Mouse (Mus musculus) myocyte (in vitro differentiated cells): ENCODE measurements around the gene Cela3b. TPM values are rescaled to one million over a fixed set of nuclear protein-coding genes. Genes with fewer than 3 reads are reported as not detected.
A peak's percentile ranks its signal among the peaks of the same experiment; 100 is the strongest.

Source experiments
- H3K27me3 ChIP-seq: one replicate; pipeline ENCODE4 v1.6.1; 2011; ENCODE audit not compliant: control insufficient read depth, insufficient read depth, insufficient read length
- H3K36me3 ChIP-seq: one replicate; pipeline ENCODE4 v1.6.1; 2011; ENCODE audit not compliant: control insufficient read depth, insufficient read depth
- H3K4me2 ChIP-seq: one replicate; pipeline ENCODE4 v1.6.1; 2011; ENCODE audit warnings: low read depth, control low read depth
- H3K4me3 ChIP-seq: one replicate; pipeline ENCODE4 v1.5.1; 2011; ENCODE audit warnings: mild to moderate bottlenecking, control low read depth, moderate library complexity
- H3K79me2 ChIP-seq: one replicate; pipeline ENCODE4 v1.6.1; 2011; ENCODE audit not compliant: control insufficient read depth, insufficient read depth
- H3ac ChIP-seq: one replicate; pipeline ENCODE4 v1.6.1; 2011; ENCODE audit not compliant: control insufficient read depth, insufficient read length
- CEBPB ChIP-seq: IDR thresholded peaks from 2 replicates; pipeline ENCODE4 v1.6.1; 2011; ENCODE audit warnings: mild to moderate bottlenecking, moderate library complexity; ENCODE audit not compliant: poor library complexity, insufficient read depth, severe bottlenecking
- E2F4 ChIP-seq: IDR thresholded peaks from one replicate; pipeline ENCODE4 v1.6.1; 2011; ENCODE audit warnings: mild to moderate bottlenecking, control low read depth, moderate library complexity; ENCODE audit not compliant: insufficient read depth
- MAX ChIP-seq: IDR thresholded peaks from one replicate; pipeline ENCODE4 v1.6.1; 2011; ENCODE audit warnings: low read depth, mild to moderate bottlenecking, control low read depth
- MYOD1 ChIP-seq, 3 experiments: IDR thresholded peaks; one replicate each; pipeline ENCODE4 v1.6.1; 2011; ENCODE audit warnings: control low read depth in 2 of 3, low read depth in 2 of 3, mild to moderate bottlenecking in 2 of 3, moderate library complexity in 1 of 3; ENCODE audit not compliant: insufficient read length in 2 of 3, control insufficient read depth in 1 of 3
- MYOG ChIP-seq, 3 experiments: IDR thresholded peaks; one replicate each; pipeline ENCODE4 v1.6.1; 2011; ENCODE audit warnings: control low read depth in 2 of 3, low read depth in 2 of 3, mild to moderate bottlenecking in 2 of 3; ENCODE audit not compliant: insufficient read length in 2 of 3, control insufficient read depth in 1 of 3, insufficient read depth in 1 of 3
- POLR2A ChIP-seq: IDR thresholded peaks from one replicate; pipeline ENCODE4 v1.6.1; 2011; ENCODE audit warnings: low read depth, mild to moderate bottlenecking, control low read depth, moderate library complexity; ENCODE audit not compliant: insufficient read length
- POLR2AphosphoS2 ChIP-seq: IDR thresholded peaks from one replicate; pipeline ENCODE4 v1.6.1; 2011; ENCODE audit warnings: low read depth, control low read depth; ENCODE audit not compliant: insufficient read length
- REST ChIP-seq: IDR thresholded peaks from one replicate; pipeline ENCODE4 v1.6.1; 2011; ENCODE audit warnings: mild to moderate bottlenecking, control low read depth, moderate library complexity; ENCODE audit not compliant: insufficient read depth, insufficient read length
- SRF ChIP-seq: IDR thresholded peaks from one replicate; pipeline ENCODE4 v1.6.1; 2011; ENCODE audit warnings: low read depth; ENCODE audit not compliant: control insufficient read depth, insufficient read length
- TCF12 ChIP-seq: IDR thresholded peaks from one replicate; pipeline ENCODE4 v1.6.1; 2011; ENCODE audit warnings: mild to moderate bottlenecking, control low read depth; ENCODE audit not compliant: poor library complexity, insufficient read depth, severe bottlenecking
- TCF3 ChIP-seq: IDR thresholded peaks from one replicate; pipeline ENCODE4 v1.6.1; 2011; ENCODE audit warnings: low read depth, control low read depth; ENCODE audit not compliant: insufficient read length
- USF1 ChIP-seq: IDR thresholded peaks from one replicate; pipeline ENCODE4 v1.6.1; 2011; ENCODE audit warnings: low read depth, mild to moderate bottlenecking, control low read depth, moderate library complexity
- polyA plus RNA-seq: library from polyadenylated mRNA; unstranded; fragments of >200 nt; fragmentation: generic; extraction: Trizol; gene quantifications from one replicate; pipeline ENCODE4 v1.2.1, GENCODE M21; 2012; ENCODE audit warnings: missing spikeins

The Cela3b gene
- polyA plus RNA-seq, 1 experiment, result 0.38 TPM

GRCm38 (mm10) chr4:137449132-137449531 is 18.8 kb upstream of the Cela3b start:
- Histone ChIP-seq H3K79me2 (no peaks in the 10 kb centered on the region), H3K4me2 (peak overlapping the region; percentile 86), H3K4me3 (no peak overlapping the region), H3K36me3 (no peaks in the 10 kb centered on the region), H3K27me3 (no peaks in the 10 kb centered on the region), H3ac (no peak overlapping the region)
- no peak for TF ChIP-seq POLR2AphosphoS2
- no peak for TF ChIP-seq USF1
- TF ChIP-seq POLR2A, result no peak
- TF ChIP-seq TCF3, result no peak
- TF ChIP-seq CEBPB, result no peak
- no peak for TF ChIP-seq TCF12
- no peak for TF ChIP-seq MAX
- no peak for TF ChIP-seq E2F4
- no peak for TF ChIP-seq SRF
- no peak for TF ChIP-seq MYOG (IDR thresholded peaks at IDR 0.05; ENCODE audit: control insufficient read depth in 1 of 3, insufficient read depth in 1 of 3, insufficient read length in 2 of 3, low read depth in 2 of 3)
- no peak for TF ChIP-seq MYOD1 (IDR thresholded peaks at IDR 0.05; ENCODE audit: control insufficient read depth in 1 of 3, insufficient read length in 2 of 3, low read depth in 2 of 3)
- TF ChIP-seq REST, result no peak

GRCm38 (mm10) chr4:137448641-137449040 is 18.3 kb upstream of the Cela3b start:
- peak overlapping the region; percentile 86 for H3K4me2 ChIP-seq
- TF ChIP-seq TCF3 (no peak), POLR2AphosphoS2 (no peak), USF1 (no peak), SRF (no peak), REST (no peak), CEBPB (no peak), E2F4 (no peak), POLR2A (no peak), TCF12 (no peak), MAX (no peak), MYOD1 (IDR thresholded peaks at IDR 0.05; ENCODE audit: control insufficient read depth in 1 of 3, insufficient read length in 2 of 3, low read depth in 2 of 3) (no peak), MYOG (IDR thresholded peaks at IDR 0.05; ENCODE audit: control insufficient read depth in 1 of 3, insufficient read depth in 1 of 3, insufficient read length in 2 of 3, low read depth in 2 of 3) (no peak)

GRCm38 (mm10) chr4:137448197-137448596 is 17.9 kb upstream of the Cela3b start:
- TF ChIP-seq CEBPB (no peak), MAX (no peak), E2F4 (no peak), MYOG (IDR thresholded peaks at IDR 0.05; ENCODE audit: control insufficient read depth in 1 of 3, insufficient read depth in 1 of 3, insufficient read length in 2 of 3, low read depth in 2 of 3) (peak in 2 of 3 experiments; percentile 67 to 75), REST (no peak), POLR2AphosphoS2 (peak; percentile 35), POLR2A (peak; percentile 43), TCF3 (peak; percentile 26), SRF (no peak), TCF12 (no peak), MYOD1 (IDR thresholded peaks at IDR 0.05; ENCODE audit: control insufficient read depth in 1 of 3, insufficient read length in 2 of 3, low read depth in 2 of 3) (peak in 2 of 3 experiments; percentile 38 to 71), USF1 (no peak)
- H3K27me3 ChIP-seq, result no peaks in the 10 kb centered on the region
- H3K79me2 ChIP-seq, result no peaks in the 10 kb centered on the region
- H3ac ChIP-seq, result no peak overlapping the region
- H3K4me3 ChIP-seq, result no peak overlapping the region
- peak overlapping the region; percentile 86 for H3K4me2 ChIP-seq
- no peaks in the 10 kb centered on the region for H3K36me3 ChIP-seq

More at GRCm38 (mm10) chr4:137448641-137449040, 18.3 kb upstream of the Cela3b start:
- Histone ChIP-seq H3ac (no peak overlapping the region), H3K27me3 (no peaks in the 10 kb centered on the region), H3K79me2 (no peaks in the 10 kb centered on the region), H3K4me3 (no peak overlapping the region), H3K36me3 (no peaks in the 10 kb centered on the region)

- Histone ChIP-seq H3ac (no peak overlapping the region), H3K4me3 (no peak overlapping the region), H3K36me3 (no peaks in the 10 kb centered on the region), H3K4me2 (peak overlapping the region; percentile 86), H3K79me2 (no peaks in the 10 kb centered on the region), H3K27me3 (no peaks in the 10 kb centered on the region)
- no peak for TF ChIP-seq E2F4
- no peak for TF ChIP-seq SRF
- no peak for TF ChIP-seq REST
- TF ChIP-seq MYOG (IDR thresholded peaks at IDR 0.05; ENCODE audit: control insufficient read depth in 1 of 3, insufficient read depth in 1 of 3, insufficient read length in 2 of 3, low read depth in 2 of 3), result peak; percentile 22 to 90 (median 73)
- peak; percentile 39 for TF ChIP-seq TCF12
- peak in 2 of 3 experiments; percentile 88 to 92 for TF ChIP-seq MYOD1 (IDR thresholded peaks at IDR 0.05; ENCODE audit: control insufficient read depth in 1 of 3, insufficient read length in 2 of 3, low read depth in 2 of 3)
These were observed 17.2 kb upstream of the Cela3b start for GRCm38 (mm10) chr4:137447363-137448196.
